Mouse (Mus musculus) erythroid progenitor cell, adult 5-6 weeks (primary cell): Measurements from ENCODE around the gene Gtpbp1. TPM values are rescaled to one million over a fixed set of nuclear protein-coding genes. Genes with fewer than 3 reads are reported as not detected.
"Not testable (repeated sequence)": the region's sequence is repeated elsewhere in the genome, so short reads cannot be mapped to it uniquely, and the experiment has no call there.

ENCODE experiments used
- ATAC-seq: replicated peaks from 2 replicates; pipeline ENCODE4 v1.8.0; 2016; ENCODE audit warnings: moderate number of reproducible peaks, mild to moderate bottlenecking, moderate TSS enrichment, inconsistent platforms; ENCODE audit not compliant: poor library complexity, low FRiP score, severe bottlenecking
- total RNA-seq, 2 experiments: library from RNA; stranded (forward) in 1 of 2; stranded (reverse) in 1 of 2; fragments of 150-400 nt in 1 of 2; fragments of 186-747, 209-891 nt in 1 of 2; gene quantifications; 2 replicates each; pipeline versions ENCODE4 v1.2.3 to v1.2.4; 2015 to 2017; ENCODE audit warnings: low replicate concordance in 2 of 2

Gene Gtpbp1
- total RNA-seq (2015; ENCODE audit: low replicate concordance), result 43.6 and 63.1 TPM in 2 replicates
- 64.1 and 94.1 TPM in 2 replicates for total RNA-seq (2017; ENCODE audit: low replicate concordance)

- peak; percentile 74 for ATAC-seq
Measured at GRCm38 (mm10) chr15:79690426-79691022, at the start of gene Gtpbp1. TSS of gene Gtpbp1 (plus strand) at chr15:79690845.

GRCm38 (mm10) chr15:79641135-79641817 is 49.4 kb upstream of the Gtpbp1 start:
- ATAC-seq, result no peak

GRCm38 (mm10) chr15:79645483-79645882 is 45.2 kb upstream of the Gtpbp1 start:
- ATAC-seq, result no peak

GRCm38 (mm10) chr15:79648130-79648529 is 42.5 kb upstream of the Gtpbp1 start:
- ATAC-seq, result no peak

- ATAC-seq, result 0 out of 2 replicates have a peak, but pooled peaks have one; percentile 55
Measured at GRCm38 (mm10) chr15:79650569-79650968, 40.1 kb upstream of the Gtpbp1 start.

GRCm38 (mm10) chr15:79651481-79651880 is 39.2 kb upstream of the Gtpbp1 start:
- no peak for ATAC-seq

GRCm38 (mm10) chr15:79656451-79656850 is 34.2 kb upstream of the Gtpbp1 start:
- ATAC-seq, result no peak

- ATAC-seq, result peak; percentile 69
Measured at GRCm38 (mm10) chr15:79657837-79658530, 32.7 kb upstream of the Gtpbp1 start.

GRCm38 (mm10) chr15:79658531-79659375 is 31.9 kb upstream of the Gtpbp1 start, which contains the start of the genes Fam227a and Cby1:
TSS of gene Fam227a (minus strand) at chr15:79658956.
TSS of gene Cby1 (plus strand) at chr15:79659199.
- peak; percentile 88 for ATAC-seq

- no peak for ATAC-seq
Measured at GRCm38 (mm10) chr15:79661852-79662251, 28.8 kb upstream of the Gtpbp1 start.

GRCm38 (mm10) chr15:79664666-79665065 is 26.0 kb upstream of the Gtpbp1 start:
- no peak for ATAC-seq

- no peak for ATAC-seq
Measured at GRCm38 (mm10) chr15:79669195-79669594, 21.4 kb upstream of the Gtpbp1 start.

- ATAC-seq, result peak; percentile 99
Measured at GRCm38 (mm10) chr15:79670249-79670971, 20.2 kb upstream of the Gtpbp1 start, which contains the start of gene Tomm22. TSS of gene Tomm22 (plus strand) at chr15:79670861.

- ATAC-seq, result peak; percentile 60
Measured at GRCm38 (mm10) chr15:79670972-79671299, 19.7 kb upstream of the Gtpbp1 start.

GRCm38 (mm10) chr15:79671828-79672348 is 18.8 kb upstream of the Gtpbp1 start:
- not testable (repeated sequence) for ATAC-seq

GRCm38 (mm10) chr15:79677936-79678335 is 12.7 kb upstream of the Gtpbp1 start:
- no peak for ATAC-seq

GRCm38 (mm10) chr15:79681973-79682372 is 8.7 kb upstream of the Gtpbp1 start:
- peak; percentile 59 for ATAC-seq

- ATAC-seq, result no peak
Measured at GRCm38 (mm10) chr15:79683146-79683545, 7.5 kb upstream of the Gtpbp1 start.
